Mouse (Mus musculus): ENCODE results near the gene Sox5. TPM values are rescaled to one million over a fixed set of nuclear protein-coding genes. Genes with fewer than 3 reads are reported as not detected.

The Sox5 gene
- total RNA-seq, 4 experiments from 2014 or later: 11.7 to 35.6 (median 21.6) TPM

DNA sequence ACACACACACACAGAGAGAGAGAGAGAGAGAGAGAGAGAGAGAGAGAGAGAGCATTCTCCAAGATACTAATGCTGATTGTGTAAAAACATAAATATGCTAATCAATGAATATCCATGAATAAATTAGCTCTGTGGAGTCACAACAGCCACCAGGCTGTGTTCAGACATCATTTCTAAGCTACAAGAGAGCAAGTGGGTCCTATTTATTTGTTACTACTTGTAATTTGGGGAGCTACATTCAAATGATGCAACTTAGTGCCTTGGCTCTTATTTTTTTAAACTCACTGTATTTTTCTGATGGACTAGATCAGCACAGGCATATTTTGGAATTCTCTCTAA is 877.1 kb downstream of the Sox5 start:
- no peak for DNase-seq

DNA sequence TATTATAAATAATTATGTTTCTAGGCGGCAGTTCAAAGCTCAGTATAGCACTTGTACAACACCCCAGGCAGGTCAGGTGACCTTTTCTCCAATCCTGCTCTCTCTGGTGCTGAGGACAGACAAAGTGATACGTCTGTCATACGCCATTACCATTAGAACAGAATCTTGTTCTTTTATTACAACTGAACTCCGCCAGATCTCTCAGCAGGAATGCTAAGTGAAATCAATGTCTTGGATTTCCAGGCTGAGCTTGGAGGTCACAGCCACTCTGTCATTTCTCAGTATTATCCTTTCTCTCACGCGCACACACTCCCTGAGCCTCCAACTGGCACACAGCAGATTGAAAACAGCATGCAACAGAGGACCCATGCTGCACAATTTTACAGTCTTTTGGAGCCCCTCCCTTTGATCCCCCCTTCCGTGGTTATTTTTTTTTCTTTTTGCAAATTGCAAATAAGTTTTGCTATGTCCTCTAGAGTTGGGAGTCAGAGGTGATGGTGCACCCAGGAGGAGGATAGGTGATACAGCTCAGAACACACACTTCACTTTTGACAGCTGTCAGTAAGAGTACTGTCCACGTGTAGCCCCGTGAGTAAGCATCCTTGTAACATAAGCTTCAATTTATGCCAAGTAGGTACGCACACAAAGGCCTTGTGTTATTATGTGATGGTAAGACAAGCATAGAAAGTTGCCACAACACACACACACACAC is 877.6 kb downstream of the Sox5 start:
- no peak for DNase-seq

DNA sequence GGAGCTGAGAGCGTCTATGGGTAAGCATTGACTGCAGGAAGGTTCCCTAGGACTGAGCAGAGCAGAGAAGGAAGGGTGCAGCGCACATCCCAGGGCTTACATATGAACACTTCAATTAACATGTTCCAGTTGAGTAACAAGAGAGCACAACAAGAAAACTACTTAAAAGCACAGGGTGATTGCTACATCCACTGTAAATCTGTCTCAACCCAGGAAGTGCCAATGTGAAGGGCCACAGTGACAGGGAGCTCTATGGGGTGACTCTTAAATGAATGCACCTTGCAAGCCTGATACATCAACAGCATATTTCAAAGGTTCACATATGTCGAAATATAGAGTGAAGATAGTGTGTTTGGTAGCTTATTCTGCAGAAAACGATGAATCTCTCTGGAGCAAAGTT is 880.9 kb downstream of the Sox5 start:
- no peak for DNase-seq

DNA sequence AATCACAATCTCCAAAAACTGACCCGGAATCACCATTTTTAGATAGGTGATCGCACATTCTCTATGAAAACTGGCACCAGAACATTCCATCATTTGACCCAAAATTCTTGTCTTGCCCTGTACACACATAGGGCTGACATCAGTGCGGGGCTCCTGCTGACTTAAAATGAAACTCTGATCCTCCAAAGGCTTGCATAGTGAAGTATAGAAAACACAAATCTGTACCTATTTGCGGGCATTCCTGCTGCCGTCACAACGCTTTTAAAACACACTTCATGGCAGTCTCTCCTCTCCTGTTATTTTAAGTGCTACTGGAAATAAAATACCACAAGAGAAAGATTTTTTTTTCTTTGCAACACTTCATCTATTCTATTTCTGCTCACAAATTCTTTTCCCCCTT is 886.7 kb downstream of the Sox5 start:
- DNase-seq: no peak

GRCm38 (mm10) chr6:143892869-143893268 is 888.9 kb downstream of the Sox5 start:
- no peak for DNase-seq

GRCm38 (mm10) chr6:143888556-143888955 is 893.2 kb downstream of the Sox5 start:
- no peak for DNase-seq

- no peak for DNase-seq
These were observed 903.3 kb downstream of the Sox5 start for GRCm38 (mm10) chr6:143878525-143878924.

GRCm38 (mm10) chr6:143868790-143869189 is 913.0 kb downstream of the Sox5 start:
- DNase-seq: no peak

DNA sequence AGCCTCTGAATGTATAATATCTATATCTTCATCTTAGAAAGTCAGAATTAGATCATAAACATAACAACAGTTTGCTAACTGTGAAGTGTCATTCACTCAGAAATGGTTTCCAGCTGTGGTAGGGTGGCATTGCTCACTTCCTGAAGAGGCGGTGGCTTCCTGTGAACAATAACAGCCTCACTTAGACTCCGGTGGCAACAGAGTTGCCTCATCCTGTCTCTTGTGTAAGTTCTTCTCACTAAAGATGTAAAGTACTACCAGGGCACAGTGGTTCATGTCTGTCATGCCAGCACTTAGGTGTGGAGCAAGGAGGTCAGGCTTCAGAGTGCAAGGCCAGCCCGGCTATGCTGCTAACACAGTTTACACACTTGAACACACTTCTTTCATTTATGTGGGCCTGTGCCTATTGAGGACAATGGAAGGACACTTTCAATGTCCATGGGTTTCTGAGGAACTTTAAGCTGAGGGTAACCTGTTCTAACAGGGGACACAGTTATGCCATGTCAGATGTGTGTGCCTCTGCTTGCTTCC is 913.6 kb downstream of the Sox5 start:
- no peak for DNase-seq

GRCm38 (mm10) chr6:143867029-143867428 is 914.7 kb downstream of the Sox5 start:
- no peak for DNase-seq

- no peak for DNase-seq
These were observed 915.2 kb downstream of the Sox5 start for GRCm38 (mm10) chr6:143866566-143866965.

GRCm38 (mm10) chr6:143862611-143863110 is 919.1 kb downstream of the Sox5 start:
- DNase-seq: no peak

DNA sequence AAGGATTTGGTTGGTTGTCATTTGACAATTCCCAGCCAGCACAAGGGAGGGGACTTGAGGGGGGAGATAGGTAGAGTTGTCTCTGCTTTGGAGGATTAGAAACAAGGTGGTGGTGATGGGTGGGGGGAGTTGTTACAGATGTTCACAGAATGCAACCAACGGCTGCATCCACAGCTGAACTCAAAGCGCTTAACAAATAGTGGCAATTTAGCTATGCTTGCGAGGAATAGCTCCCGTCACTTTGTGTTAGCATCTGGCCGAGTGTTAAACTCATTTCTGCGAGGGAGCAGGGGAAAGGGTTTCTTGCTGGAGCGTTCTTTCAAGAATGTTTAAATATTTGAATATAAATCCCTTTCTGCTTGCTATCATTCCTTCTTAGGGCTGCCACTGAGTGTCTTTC is 921.7 kb downstream of the Sox5 start:
- DNase-seq: no peak

DNA sequence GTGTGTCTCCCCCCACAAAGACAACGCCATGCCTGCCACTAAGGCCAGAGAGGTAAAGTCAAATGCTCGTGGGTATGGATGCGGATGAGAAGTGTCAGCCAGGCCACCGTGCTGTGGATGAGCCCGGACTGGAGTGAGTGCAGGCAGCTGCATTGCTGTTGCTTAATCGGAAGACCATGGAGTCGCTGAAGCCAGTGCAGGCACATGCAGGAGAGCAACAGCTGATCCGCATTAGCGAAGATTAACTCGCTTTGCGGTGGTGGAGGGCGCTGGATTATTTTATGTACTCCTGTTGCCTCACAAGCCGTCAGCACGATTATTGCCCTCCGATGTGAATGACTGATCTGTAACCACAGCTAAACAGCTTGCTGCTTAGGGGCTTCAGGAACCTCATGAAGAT is 922.2 kb downstream of the Sox5 start:
- DNase-seq: no peak

DNA sequence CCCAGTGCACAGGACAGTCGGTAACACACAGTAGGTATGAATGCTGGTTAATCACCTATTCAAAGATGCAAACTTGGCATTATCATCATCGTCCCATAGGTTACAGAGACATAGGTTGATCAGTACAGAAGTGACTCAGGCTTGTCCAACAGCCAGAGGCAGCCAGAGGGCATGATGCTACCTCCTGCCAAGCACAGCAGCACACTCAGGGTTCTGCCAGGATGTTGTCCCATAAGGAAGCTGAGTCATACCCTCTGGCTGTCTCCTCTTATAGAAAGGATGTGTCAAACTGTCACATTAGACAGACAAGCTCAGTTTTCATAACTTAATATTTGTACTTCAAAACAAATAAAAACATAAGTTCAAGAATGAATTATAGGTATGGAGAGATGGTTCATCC is 923.2 kb downstream of the Sox5 start:
- DNase-seq: no peak

DNA sequence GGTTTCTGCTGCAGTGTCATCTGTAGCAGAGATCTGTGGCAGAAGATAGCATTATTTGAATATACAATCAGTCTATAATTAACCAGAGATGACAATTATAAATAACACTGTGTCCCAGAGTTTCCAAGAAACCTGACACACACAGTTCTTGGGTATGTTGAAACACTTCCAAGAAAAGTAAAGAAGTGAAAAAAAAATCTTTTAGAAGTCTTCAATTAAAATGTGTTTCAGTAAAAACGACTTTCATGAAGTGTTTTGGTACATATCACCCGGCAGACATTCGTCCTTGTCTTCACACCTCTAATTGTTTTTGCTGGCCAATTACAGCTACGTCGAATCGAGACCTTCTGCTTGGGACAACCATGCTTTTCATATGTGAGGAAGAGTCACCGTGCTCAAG is 924.4 kb downstream of the Sox5 start:
- no peak for DNase-seq

- no peak for DNase-seq
These were observed 926.4 kb downstream of the Sox5 start for GRCm38 (mm10) chr6:143855421-143855820.

- no peak for DNase-seq
These were observed 927.7 kb downstream of the Sox5 start for GRCm38 (mm10) chr6:143854031-143854430.

DNA sequence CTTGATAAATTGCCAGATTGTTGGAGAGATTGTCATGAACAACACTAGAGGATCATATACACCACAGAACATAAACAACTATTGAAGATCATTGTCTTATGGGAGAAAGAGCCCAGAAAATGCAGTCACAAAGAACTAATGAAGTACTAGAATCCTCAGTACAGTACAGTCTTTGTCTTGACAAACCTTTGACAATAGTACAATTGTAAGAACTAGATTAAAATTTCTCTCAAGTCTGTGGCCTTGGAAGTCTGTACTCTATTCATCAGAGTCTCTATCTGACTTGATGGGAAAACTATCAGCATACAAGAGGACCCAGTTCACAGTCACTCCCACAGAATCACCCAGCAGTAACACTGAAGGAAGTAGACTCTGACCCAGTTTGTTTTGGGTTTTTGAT is 936.0 kb downstream of the Sox5 start:
- DNase-seq: no peak

DNA sequence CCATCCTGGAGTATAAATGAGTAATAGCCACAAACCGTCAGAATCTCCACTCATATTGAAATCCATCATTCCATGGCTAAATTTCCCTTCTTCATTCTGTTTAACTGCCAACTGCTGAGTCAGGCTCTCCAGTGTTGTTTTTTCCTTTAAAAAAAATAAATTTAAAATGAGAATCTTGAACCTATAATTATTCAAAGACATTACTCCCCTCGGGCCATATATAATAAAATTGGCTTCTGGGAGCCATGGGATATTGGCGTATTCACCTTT is 937.1 kb downstream of the Sox5 start:
- no peak for DNase-seq

GRCm38 (mm10) chr6:143843933-143844700 is 937.7 kb downstream of the Sox5 start:
- no peak for DNase-seq

GRCm38 (mm10) chr6:143841954-143842353 is 939.8 kb downstream of the Sox5 start:
- DNase-seq: no peak

DNA sequence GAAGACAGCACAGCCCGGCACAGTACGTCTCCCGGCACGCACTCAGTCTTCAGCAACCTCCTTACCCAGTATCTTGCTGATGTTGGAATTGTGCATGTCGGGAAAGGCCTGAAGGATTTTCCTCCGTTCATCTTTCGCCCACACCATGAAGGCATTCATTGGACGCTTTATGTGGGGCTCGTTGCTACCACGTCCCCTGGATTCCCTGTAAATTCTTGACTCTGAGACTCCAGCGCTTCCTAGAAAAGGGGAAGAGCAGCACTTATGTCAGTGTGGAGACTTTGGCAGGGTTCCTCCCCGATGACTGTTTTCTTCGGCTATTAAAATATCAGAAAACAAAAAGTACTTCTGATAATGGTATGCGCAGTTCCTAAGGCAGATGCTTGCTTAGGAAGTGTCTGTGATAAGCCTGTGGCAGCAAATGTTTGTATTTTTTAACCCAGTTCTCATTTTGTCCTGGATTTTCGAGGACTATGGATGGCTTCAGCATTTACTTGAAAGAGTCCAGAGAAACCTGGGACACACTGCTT is 940.6 kb downstream of the Sox5 start:
- DNase-seq: no peak
